Mouse (Mus musculus) 3134 (cell line): ENCODE measurements around the gene Pde6d.
"Not testable (repeated sequence)": the region's sequence is repeated elsewhere in the genome, so short reads cannot be mapped to it uniquely, and the experiment has no call there.

Experiments used
- DNase-seq: peaks from one replicate; pipeline ENCODE4 v3.0.0-alpha.2; 2011; ENCODE audit warnings: low spot score; ENCODE audit not compliant: insufficient read length; ENCODE audit errors: extremely low read depth

Pde6d gene

GRCm38 (mm10) chr1:86569292-86569860, 13.1 kb downstream of the Pde6d start:
- DNase-seq = no peak

GRCm38 (mm10) chr1:86568409-86568808, 14.0 kb downstream of the Pde6d start:
- DNase-seq = no peak

DNA sequence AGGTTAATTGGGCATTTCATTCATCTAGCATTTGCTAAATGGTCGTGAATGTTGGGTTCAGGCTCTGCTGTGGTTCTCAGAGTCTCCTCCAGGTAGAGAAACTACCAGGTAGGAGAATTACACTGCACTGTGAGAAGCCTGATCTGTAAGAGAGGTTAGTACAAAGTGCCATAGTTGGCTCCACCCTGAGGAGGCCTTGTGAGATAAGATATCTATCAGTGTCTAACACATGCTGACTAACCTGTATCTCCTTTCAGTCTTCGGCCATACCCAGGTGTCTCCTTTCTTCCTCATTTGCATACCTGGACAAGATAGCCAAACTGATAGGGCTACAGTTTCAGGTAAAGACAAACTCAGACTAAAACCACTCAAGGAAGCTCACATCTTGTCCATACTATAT, 19.8 kb downstream of the Pde6d start:
- no peak for DNase-seq

- no peak for DNase-seq
Observed at GRCm38 (mm10) chr1:86559232-86559631, 23.2 kb downstream of the Pde6d start.

DNA sequence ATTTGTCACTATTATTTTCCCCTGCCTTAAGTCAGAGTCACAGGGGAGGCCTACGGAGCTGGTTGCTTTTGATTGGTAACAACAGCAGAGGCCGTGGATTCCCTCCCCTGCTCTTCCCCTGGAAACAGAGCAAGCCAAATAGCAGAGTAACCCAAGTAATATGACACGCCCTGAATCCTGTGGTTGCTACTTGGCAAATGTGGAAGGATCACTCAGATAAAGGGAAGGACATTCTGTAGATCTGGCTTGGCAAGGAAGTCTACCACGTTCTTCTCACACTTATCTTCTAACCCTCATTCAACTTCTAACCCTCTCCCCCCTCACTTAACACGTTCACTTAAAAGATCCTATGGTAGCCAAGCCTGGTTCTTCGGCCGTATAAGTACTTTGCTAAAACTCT, 24.6 kb downstream of the Pde6d start:
- peak; percentile 45 for DNase-seq

DNA sequence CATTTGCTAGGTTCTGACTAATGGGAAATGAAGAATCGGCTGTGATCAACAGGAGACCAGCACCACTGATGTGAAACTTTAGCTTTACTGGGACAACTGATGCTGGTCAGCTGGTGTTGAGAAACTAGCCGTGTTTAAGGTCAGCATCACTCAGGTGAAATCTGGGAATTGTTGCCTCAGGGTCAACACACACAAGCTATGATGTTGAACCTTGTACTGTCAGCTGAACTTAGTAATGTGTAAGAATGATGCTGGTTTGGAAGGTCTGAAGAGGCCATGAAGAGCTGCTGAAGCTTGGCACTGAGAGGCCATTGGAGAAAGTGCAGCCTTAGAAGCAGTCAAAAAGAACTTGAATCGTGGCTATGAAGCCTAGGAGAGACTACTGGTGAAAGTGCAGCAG, 26.8 kb downstream of the Pde6d start:
- DNase-seq = no peak

DNA sequence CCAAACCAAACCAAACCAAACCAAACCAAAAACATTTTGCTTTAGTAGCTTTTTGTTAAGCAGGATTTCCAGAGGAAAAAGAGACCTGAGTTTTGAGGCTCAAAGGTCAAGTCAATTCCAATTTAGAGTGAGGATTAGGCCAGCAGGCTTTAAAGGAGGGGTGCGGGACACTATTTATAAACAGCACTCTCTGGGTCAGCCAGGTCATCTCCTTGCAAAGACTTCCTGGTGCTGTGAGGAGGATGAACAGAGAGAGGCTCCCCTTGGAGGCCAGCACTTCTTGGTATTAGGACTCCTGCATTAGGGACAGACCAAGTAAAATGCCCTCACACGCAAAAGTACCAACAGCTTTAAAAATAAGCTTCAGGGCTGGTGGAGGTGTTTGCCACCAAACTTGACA, 30.6 kb downstream of the Pde6d start:
- no peak for DNase-seq

- no peak for DNase-seq
Observed at GRCm38 (mm10) chr1:86551299-86551698, 31.1 kb downstream of the Pde6d start.

DNA sequence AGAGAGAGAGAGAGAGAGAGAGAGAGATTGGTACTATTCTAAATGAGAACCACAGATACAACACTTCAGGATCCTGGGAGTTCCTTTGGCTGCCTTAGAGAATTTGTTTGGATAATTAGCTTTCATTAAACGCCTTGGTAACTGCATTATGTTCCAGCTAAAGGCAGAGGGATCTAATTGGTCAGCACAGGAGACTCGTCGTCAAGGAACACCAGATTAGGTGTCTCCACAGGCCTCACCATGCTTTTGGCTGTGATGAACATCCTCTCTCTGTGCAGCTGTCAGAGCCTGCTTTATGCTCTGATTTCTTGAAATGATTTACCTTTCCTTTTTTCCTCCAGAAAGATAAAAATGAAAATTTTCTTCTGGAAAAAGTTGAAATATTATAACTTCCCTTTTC, 35.6 kb downstream of the Pde6d start:
- DNase-seq = no peak

- DNase-seq = no peak
Observed at GRCm38 (mm10) chr1:86542584-86542983, 39.8 kb downstream of the Pde6d start.

GRCm38 (mm10) chr1:86539583-86539982, 42.8 kb downstream of the Pde6d start:
- not testable (repeated sequence) for DNase-seq

DNA sequence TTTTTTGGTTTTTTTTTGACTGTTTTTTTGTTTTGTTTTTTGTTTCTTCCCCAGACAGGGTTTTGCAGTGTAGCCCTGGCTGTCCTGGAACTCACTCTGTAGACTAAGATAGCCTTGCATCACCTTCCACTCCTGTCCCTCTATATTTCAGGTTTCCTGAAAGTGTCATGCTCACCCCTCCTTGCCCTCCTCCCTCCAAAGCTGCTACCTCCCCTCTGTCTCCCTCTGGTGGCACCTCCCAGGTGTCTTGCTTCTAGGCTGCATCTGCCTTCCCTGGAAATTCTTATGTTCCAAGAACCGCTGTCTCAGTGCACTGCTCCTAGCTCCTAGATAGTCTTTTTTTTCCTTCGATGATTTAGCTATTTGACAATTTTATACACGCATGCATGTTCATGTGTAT, 44.0 kb downstream of the Pde6d start:
- DNase-seq = no peak

DNA sequence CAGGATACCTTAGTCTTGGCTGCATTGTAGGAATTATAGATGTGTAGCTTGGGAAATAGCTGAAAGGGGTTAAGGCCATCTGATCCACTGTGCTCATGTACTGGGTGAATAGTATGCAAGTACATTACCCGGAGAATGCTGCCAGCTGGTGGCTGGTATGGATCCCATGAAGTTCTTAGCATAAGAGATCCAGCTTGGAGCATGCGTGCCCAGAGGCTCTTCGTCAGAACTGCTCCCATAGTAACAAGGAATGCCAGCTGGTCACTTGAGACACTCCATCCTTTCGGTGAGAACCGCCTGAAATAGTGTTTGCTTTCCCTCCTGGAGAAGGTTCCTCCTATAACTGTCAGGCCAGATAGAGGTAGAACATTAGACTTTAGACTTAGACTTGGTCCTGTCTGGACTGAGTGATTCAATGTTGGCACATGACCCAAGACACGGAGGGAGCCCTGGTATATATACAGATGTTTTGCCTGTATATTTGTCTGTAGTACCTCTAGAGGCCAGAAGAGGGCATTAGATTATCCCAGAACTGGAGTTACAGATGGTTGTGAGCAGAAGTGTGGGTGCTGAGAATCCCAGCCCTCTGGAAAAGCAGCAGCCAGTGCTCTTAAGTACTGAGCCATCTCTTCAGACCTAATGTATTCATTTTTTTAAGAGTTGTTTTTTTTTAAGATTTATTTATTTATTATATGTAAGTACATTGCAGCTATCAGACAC, 48.9 kb downstream of the Pde6d start:
- DNase-seq = peak; percentile 43

DNA sequence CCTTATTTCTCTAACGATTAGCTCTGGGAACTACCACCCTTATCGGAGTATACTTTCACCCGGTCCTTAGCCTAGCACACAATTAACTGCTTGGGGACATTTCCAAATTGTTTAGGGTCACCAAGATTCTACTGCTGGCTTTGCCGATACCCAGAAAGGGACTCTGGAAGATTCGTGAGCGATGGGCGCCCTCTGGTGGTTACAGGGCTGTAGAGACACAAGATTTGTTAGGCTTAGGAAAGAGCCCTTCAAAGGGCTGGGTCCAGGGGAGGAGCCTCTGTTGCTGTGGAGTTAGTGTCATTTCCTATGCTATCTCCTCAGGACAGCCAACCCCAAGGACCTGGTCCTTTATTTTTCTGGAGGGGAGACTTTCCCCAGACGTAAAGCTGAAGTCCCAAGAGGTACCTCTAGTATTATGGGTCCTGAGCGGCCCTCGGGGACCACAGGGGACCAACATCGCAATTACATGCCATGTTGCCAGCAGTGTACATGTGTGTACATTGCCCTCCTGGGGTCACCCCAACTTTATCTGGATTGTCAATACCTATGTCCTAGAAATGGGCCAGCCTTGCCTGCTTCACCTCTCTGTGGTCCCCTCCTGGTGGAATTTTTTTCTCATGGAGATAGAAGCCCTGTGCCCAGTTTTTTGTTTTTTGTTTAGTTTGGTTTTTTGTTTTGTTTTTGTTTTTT, 49.9 kb downstream of the Pde6d start:
- DNase-seq = peak; percentile 64

GRCm38 (mm10) chr1:86531547-86532321, 50.7 kb downstream of the Pde6d start:
- DNase-seq = peak; percentile 55

- peak; percentile 55 for DNase-seq
Observed at GRCm38 (mm10) chr1:86530871-86531546, 51.4 kb downstream of the Pde6d start.

- no peak for DNase-seq
Observed at GRCm38 (mm10) chr1:86529590-86529989, 52.8 kb downstream of the Pde6d start.

- DNase-seq = no peak
Observed at GRCm38 (mm10) chr1:86528571-86529180, 53.8 kb downstream of the Pde6d start.

GRCm38 (mm10) chr1:86527599-86528486, 54.6 kb downstream of the Pde6d start:
- DNase-seq = peak; percentile 94
